Mouse (Mus musculus) lung, postnatal 0 days (tissue): ENCODE measurements around the gene Lrmda. TPM values are rescaled to one million over a fixed set of nuclear protein-coding genes. Genes with fewer than 3 reads are reported as not detected.

Experiments
- ATAC-seq: fragments of 200-750 bp; cut with Nextera tagmentation; 2 replicates; pipeline ENCODE4 v1.8.0; 2017; ENCODE audit warnings: moderate library complexity
- DNase-seq: peaks from one replicate; pipeline ENCODE4 v3.0.0-alpha.2; 2016; ENCODE audit warnings: low spot score
- H3K27ac ChIP-seq: fragments of 300-500 bp; sonication (generic); 2 replicates; pipeline ENCODE4 v1.5.1; 2014; ENCODE audit warnings: antibody characterized with exemption, mild to moderate bottlenecking, low read length, mixed read lengths
- H3K27me3 ChIP-seq: fragments of 300-500 bp; sonication (generic); replicated peaks from 2 replicates; pipeline ENCODE4 v1.6.1; 2014; ENCODE audit warnings: low read length, mixed read lengths; ENCODE audit not compliant: insufficient read depth
- H3K36me3 ChIP-seq: fragments of 300-500 bp; sonication (generic); 2 replicates; pipeline ENCODE4 v1.6.1; 2014; ENCODE audit warnings: low read length, mixed read lengths; ENCODE audit not compliant: insufficient read depth
- H3K4me1 ChIP-seq: fragments of 300-500 bp; sonication (generic); 2 replicates; pipeline ENCODE4 v1.6.1; 2014; ENCODE audit warnings: antibody characterized with exemption, low read depth, low read length, mixed read lengths; ENCODE audit not compliant: insufficient read depth
- H3K4me2 ChIP-seq: fragments of 300-500 bp; sonication (generic); replicated peaks from 2 replicates; pipeline ENCODE4 v1.6.1; 2014; ENCODE audit warnings: low read depth, mild to moderate bottlenecking, low read length, moderate library complexity, mixed read lengths
- H3K4me3 ChIP-seq: fragments of 300-500 bp; sonication (generic); 2 replicates; pipeline ENCODE4 v1.5.1; 2014; ENCODE audit warnings: low read depth, low read length
- H3K9ac ChIP-seq: fragments of 300-500 bp; sonication (generic); replicated peaks from 2 replicates; pipeline ENCODE4 v1.6.1; 2014; ENCODE audit warnings: low read depth, mild to moderate bottlenecking
- H3K9me3 ChIP-seq: fragments of 300-500 bp; sonication (generic); 2 replicates; pipeline ENCODE4 v1.6.1; 2016; ENCODE audit warnings: low read length, mixed read lengths
- CTCF ChIP-seq: IDR thresholded peaks from 2 replicates; pipeline ENCODE4 v1.5.1; 2016; ENCODE audit warnings: antibody characterized with exemption, mild to moderate bottlenecking
- EP300 ChIP-seq: IDR thresholded peaks from 2 replicates; pipeline ENCODE4 v1.6.1; 2016; ENCODE audit warnings: antibody characterized with exemption, mild to moderate bottlenecking, control low read depth
- WGBS: fragments of 180-500 bp; shearing (Covaris S2); extraction: QIAGEN DNeasy Blood & Tissue Kit; methylation state at CpG from one replicate; pipeline ENCODE4 v1.1.7; 2014; 5-methylcytosine and 5-hydroxymethylcytosine counted together
- polyA plus RNA-seq: library from polyadenylated mRNA; unstranded; fragments of >200 nt; fragmentation: Nextera tagmentation; extraction: Ambion mirVana; gene quantifications from 2 replicates; pipeline ENCODE4 v1.2.1, GENCODE M21; 2015

The Lrmda gene
- polyA plus RNA-seq, 1 experiment from 2014 or later = 0.86 TPM

DNA sequence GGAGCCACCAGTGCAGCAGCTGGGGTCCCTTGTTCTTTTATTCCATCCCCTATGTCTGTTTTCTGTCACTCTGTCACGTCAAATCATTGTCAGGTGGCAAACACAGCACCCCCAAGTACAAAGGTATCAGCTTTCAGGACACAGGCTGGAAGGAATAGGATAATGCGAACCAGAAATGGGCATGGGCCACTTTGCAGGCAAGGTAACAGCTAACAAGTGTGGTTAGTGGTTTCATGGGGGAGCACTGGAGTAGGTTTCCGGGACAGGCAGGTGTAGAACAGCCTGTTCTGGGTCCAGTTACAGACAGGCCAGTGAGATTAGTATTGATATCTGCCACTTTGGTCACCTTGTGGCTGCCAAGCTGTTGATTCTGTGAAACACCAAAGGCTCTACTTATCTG lies 917.2 kb downstream of the Lrmda start:
- H3K27me3 ChIP-seq = no peaks in the 10 kb centered on the region
- ATAC-seq = no peak
- H3K9ac ChIP-seq = no peak overlapping the region
- H3K36me3 ChIP-seq = no peaks in the 10 kb centered on the region
- H3K9me3 ChIP-seq = no peaks in the 10 kb centered on the region
- H3K27ac ChIP-seq = no peak overlapping the region
- H3K4me1 ChIP-seq = no peaks in the 10 kb centered on the region
- WGBS = 68% methylated on average over 3 of the region's 3 CpGs
- no peak for DNase-seq
- no peak overlapping the region for H3K4me3 ChIP-seq
- TF ChIP-seq EP300 (no peak), CTCF (no peak)
- no peak overlapping the region for H3K4me2 ChIP-seq

DNA sequence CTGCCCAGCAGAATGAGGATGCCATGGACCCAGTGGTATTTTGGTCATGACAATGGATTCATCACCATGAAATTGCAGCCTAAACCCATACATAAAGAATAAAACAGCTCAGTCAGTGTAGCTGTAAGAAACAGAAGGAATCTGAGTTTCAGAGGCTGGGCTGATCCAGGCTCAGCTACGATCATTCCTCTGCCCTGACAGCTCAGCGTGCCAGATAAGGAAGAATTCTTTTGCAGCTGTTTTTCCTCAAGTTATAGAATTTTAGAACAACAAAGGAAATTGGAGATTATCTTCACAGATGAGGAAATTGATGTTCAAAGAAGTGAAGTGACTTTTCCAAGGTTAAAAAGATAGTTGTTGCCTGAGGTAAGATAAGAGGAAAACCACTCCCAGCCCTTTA lies 921.1 kb downstream of the Lrmda start:
- H3K36me3 ChIP-seq = no peaks in the 10 kb centered on the region
- H3K4me3 ChIP-seq = no peak overlapping the region
- DNase-seq = no peak
- ATAC-seq = no peak
- no peaks in the 10 kb centered on the region for H3K9me3 ChIP-seq
- no peaks in the 10 kb centered on the region for H3K4me1 ChIP-seq
- no peak overlapping the region for H3K4me2 ChIP-seq
- TF ChIP-seq CTCF (no peak), EP300 (no peak)
- H3K9ac ChIP-seq = no peak overlapping the region
- no peak overlapping the region for H3K27ac ChIP-seq
- WGBS = 41% methylated on average over 2 of the region's 2 CpGs
- no peaks in the 10 kb centered on the region for H3K27me3 ChIP-seq

DNA sequence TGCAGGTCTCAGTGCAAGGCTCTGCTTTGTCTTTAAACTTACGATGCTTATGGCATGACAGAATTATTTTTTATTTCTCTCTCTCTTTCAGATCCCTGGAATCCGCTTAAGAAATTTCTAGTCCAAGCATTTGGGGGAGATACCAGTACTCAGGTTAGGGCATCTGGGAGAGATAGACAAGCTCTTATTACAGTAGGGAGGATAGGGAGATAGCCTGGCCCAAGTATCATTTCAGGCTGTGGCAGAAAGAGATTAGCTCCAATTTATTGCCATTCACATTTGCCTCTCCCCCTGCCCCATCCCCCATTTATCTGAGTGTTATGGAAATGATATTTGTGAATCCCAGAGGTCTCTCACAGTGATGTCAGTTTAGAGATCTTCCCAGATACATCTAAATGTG lies 923.1 kb downstream of the Lrmda start:
- no peak overlapping the region for H3K4me2 ChIP-seq
- no peaks in the 10 kb centered on the region for H3K4me1 ChIP-seq
- DNase-seq = no peak
- TF ChIP-seq EP300 (no peak), CTCF (no peak)
- 91% methylated on average over 2 of the region's 2 CpGs for WGBS
- no peaks in the 10 kb centered on the region for H3K36me3 ChIP-seq
- H3K27me3 ChIP-seq = no peaks in the 10 kb centered on the region
- no peak overlapping the region for H3K4me3 ChIP-seq
- no peak overlapping the region for H3K27ac ChIP-seq
- ATAC-seq = no peak
- H3K9me3 ChIP-seq = no peaks in the 10 kb centered on the region
- H3K9ac ChIP-seq = no peak overlapping the region

DNA sequence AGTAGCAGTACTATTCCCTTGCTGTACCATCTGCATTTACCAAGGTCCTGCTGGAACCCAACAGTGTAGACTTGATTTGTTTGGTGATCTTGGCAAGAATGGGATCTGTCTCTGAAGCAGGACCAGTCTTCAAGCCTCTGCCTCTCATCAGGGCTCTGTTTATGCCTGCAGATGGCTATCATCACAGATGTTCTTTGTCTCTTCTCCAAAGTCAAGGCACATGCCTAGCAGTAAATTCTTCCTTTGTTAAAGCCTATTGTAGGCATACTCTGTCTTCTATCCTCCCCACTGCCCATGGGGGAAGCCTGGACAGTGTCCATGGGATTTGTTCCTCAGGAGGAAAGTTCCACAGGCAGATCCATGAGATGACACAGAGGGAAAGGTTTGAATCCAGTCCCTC lies 930.0 kb downstream of the Lrmda start:
- no peak overlapping the region for H3K4me3 ChIP-seq
- TF ChIP-seq EP300 (no peak), CTCF (no peak)
- no peak overlapping the region for H3K4me2 ChIP-seq
- H3K9ac ChIP-seq = no peak overlapping the region
- no peaks in the 10 kb centered on the region for H3K36me3 ChIP-seq
- DNase-seq (no peak), ATAC-seq (no peak)
- no peak overlapping the region for H3K27ac ChIP-seq
- no peaks in the 10 kb centered on the region for H3K9me3 ChIP-seq
- no peaks in the 10 kb centered on the region for H3K27me3 ChIP-seq
- no peaks in the 10 kb centered on the region for H3K4me1 ChIP-seq

DNA sequence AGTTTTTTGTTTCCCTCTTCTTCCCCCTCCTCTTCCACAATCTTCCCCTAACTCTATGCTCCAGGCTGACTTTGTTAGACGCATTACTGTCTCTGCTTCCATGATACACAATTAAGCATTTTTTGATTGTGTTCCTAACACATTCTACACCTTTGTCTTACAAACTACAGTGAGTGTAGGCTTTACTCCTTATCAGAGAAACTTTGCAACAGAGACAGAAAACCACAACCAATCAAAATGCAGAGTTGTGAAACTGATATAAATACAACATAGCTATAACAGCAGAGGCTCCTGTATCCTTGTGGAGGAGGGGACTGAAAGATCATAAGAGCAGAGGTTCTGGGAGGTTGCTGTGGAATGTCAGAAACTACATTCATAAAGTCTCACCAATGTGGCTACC lies 933.5 kb downstream of the Lrmda start:
- Histone ChIP-seq H3K9me3 (no peaks in the 10 kb centered on the region), H3K27me3 (no peaks in the 10 kb centered on the region), H3K4me3 (no peak overlapping the region), H3K4me2 (no peak overlapping the region), H3K9ac (no peak overlapping the region), H3K27ac (no peak overlapping the region), H3K4me1 (no peaks in the 10 kb centered on the region), H3K36me3 (no peaks in the 10 kb centered on the region)
- ATAC-seq (no peak), DNase-seq (no peak)
- TF ChIP-seq CTCF = no peak
- TF ChIP-seq EP300 = no peak
- WGBS = 83% methylated on average over 1 of the region's 1 CpGs

DNA sequence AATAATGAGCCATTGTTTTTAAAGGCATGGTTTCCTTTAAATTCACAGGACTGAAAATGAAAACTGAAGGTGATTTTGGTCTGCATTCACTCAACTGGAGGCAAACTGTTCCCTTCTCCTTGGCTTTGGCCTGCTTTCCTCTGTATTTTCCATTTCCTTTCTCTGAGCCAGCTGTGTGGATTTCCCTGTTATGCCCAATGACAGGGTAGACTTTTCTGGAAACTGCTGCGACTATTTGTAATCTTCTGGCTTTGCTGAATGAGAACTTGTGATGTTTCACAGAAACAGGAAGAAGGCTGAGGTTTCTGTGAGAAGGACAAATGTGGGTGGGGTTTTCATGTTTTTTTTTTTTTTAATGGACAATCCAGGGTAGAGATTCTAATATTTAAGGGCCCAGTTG lies 940.7 kb downstream of the Lrmda start:
- no peak for TF ChIP-seq CTCF
- no peak for TF ChIP-seq EP300
- 71% methylated on average over 1 of the region's 1 CpGs for WGBS
- no peak overlapping the region for H3K27ac ChIP-seq
- no peaks in the 10 kb centered on the region for H3K9me3 ChIP-seq
- no peak overlapping the region for H3K4me2 ChIP-seq
- no peaks in the 10 kb centered on the region for H3K27me3 ChIP-seq
- no peak for DNase-seq
- no peaks in the 10 kb centered on the region for H3K36me3 ChIP-seq
- no peak overlapping the region for H3K4me3 ChIP-seq
- no peak overlapping the region for H3K9ac ChIP-seq
- H3K4me1 ChIP-seq = no peaks in the 10 kb centered on the region
- ATAC-seq = no peak
